Mouse (Mus musculus) granulocyte monocyte progenitor cell, adult 5-6 weeks (primary cell): ENCODE data around the gene Sh3d19. TPM values are rescaled to one million over a fixed set of nuclear protein-coding genes. Genes with fewer than 3 reads are reported as not detected.

Experiments
- ATAC-seq: replicated peaks from 2 replicates; pipeline ENCODE4 v1.8.0; 2016; ENCODE audit warnings: mild to moderate bottlenecking, moderate TSS enrichment, inconsistent platforms; ENCODE audit not compliant: poor library complexity, severe bottlenecking
- total RNA-seq, 2 experiments: library from RNA; stranded (forward) in 1 of 2; stranded (reverse) in 1 of 2; fragments of 200-712, 200-1000 nt in 1 of 2; fragments of >200 nt in 1 of 2; fragmentation: Nextera tagmentation in 1 of 2; gene quantifications; 2 replicates each; pipeline ENCODE4 v1.2.3; 2014 to 2017

The Sh3d19 gene
- total RNA-seq, 2 experiments from 2014 or later: 4.2 to 10.6 TPM

- ATAC-seq: no peak
Measured at GRCm38 (mm10) chr3:86024065-86024795, 53.3 kb downstream of the Sh3d19 start.

DNA sequence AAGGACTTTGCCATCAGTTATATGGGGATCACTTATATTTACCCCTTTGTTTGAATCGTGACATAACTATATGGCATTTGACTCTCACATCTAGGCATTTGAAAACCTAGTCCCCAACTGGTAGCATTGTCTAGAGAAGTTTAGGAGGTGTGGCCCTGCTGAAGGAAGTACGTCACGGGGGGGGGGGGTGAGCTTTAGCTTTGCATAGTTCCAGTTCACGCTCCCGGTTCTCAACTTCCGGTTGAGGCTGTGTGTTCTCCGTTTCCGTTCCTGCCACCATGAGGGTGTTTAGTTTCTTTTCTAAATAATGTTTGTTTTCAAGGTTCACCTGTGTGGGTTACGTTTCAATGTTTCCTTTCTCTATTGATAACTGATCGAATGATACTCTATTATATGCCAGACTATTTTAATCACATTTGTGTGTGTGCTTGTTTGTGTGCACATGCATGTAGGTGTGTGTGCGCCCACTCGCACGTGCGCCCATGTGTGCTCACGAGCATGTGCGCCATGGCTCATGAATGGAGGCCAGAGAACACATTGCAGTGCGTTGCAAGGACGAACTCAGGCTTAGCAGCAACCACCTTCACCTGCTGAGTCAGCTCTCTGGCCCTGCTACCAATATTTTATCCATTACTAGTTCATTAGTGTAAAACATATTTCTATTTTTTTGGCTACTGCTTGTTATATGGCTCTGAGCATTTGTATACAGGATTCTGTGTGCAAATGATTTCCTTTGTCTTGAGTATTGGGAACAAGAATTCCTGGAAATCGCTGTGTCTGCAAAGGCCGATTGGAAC, 54.6 kb downstream of the Sh3d19 start:
- no peak for ATAC-seq

DNA sequence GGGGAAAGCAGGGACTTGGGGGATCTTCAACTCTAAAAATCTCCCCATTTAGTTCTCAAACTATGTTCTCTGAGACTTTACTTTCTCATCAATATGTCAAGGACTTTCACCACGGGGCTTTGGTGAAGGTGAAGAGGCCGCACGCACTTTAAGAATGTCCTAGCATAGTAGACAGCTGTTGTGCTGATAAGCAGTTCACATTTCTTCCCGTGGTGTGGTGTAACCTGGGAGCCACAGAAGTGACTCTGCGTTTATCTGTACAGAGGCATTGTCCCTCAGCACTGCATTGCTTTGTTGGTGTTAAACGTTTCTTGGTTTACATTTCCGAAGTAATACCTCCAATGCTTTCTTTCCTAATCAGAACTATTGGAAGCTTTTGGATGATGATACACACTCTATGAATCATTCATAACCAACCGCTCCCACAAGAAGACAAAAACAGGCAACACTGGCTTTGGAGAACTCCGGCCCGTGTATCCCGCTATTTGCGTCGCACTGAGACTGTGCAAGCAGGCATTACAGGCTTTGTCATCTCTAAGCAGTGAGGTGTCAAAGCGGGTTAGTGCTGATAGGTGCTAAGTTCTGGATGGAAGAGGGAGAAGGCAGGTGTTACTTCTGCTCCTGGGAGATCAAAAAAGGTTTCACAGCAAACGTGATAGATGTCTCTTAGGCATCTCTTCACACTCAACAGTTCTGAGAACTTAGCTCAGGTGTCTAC, 57.9 kb downstream of the Sh3d19 start:
- no peak for ATAC-seq

DNA sequence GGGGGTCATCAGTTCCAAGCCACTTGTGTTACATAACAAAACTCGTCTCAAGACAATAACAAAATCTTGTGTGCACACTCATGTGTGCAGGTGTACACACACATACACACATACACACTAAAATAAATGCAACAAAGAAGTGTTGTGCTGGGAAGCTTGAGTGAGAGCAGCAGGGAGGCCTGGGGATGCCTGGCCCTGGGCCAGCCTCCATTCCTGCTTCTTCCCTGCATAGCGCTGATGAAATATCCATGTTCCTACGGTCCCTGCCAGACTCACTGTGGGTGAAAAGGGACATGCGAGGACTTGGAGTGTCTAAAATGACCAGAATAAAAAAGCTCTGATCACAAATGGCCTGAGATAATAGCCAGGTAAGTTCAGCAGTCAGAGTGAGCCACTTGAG, 59.7 kb downstream of the Sh3d19 start:
- ATAC-seq: no peak

- ATAC-seq: no peak
Measured at GRCm38 (mm10) chr3:86033455-86034090, 62.7 kb downstream of the Sh3d19 start.

GRCm38 (mm10) chr3:86037926-86038484, 67.1 kb downstream of the Sh3d19 start:
- ATAC-seq: no peak

GRCm38 (mm10) chr3:86038648-86039047, 67.7 kb downstream of the Sh3d19 start:
- ATAC-seq: no peak

GRCm38 (mm10) chr3:86040286-86041201, 69.6 kb downstream of the Sh3d19 start:
- no peak for ATAC-seq

DNA sequence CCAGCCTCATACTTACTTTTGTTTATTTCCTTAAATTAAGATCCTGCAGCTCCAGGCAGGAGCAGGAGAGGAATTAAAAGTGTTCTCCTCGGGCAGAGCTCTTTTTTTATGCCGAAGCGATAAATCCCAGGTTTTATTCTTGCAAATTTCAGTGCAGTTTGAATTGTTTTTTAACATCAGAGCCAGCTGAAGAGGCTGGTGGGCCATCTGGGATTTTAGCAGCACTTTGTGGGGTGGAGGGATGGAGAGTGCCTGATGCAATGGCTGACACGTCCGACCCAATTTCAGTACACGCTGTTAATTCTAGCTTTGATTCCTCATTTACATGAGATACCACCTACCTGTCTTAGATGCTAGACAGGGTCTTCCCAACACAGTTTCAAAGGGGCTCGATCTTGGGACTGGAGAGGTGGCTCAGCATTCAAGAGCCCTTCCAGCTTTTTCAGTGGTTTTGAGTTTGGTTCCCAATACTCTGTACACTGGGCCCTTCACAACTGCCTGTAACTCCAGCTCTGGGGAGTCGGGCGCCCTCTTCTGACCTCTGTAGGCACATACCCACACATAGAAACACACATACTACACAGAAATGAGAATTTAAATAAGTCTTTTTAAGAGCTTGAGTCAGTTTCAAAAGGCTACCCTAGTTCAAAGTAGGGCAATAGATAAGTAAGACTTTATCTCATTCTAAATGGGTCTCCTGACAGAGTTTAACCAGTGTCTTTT, 76.9 kb downstream of the Sh3d19 start:
- ATAC-seq: no peak

DNA sequence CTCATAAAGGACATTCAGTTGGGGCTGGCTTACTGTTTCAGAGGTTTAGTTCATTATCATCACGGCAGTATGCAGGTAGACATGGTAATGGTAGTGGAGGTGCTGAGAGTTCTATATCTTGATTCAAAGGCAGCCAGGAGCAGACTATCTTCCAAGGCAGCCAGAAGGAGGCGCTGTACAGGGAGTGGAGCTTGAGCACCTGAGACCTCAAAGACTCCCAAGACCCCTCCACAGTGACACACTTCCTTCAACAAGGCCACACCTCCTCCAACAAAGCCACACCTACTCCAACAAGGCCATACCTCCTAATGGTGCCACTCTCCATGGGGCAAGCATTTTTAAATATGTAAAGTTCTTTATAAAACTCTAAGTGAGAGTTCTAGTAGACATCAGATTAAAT, 78.1 kb downstream of the Sh3d19 start:
- ATAC-seq: no peak

DNA sequence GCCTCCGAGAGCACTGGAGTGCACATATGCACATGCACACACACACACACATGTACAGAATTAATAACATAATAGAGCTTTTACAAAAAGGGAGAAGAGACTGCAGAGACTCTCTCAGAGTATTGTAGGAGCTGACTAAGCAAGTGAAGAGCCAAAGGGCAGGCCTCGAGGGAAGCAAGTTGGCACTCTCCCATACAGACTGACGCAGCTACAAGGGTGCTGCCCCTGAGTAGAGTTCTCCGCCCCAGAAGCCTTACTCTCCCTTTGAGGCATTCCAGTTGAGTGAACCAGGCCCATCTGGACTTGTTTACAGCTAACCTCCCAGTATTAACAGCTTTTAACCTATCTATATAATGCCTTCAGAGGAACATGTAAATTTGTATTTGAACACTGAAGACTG, 85.8 kb downstream of the Sh3d19 start:
- ATAC-seq: no peak

DNA sequence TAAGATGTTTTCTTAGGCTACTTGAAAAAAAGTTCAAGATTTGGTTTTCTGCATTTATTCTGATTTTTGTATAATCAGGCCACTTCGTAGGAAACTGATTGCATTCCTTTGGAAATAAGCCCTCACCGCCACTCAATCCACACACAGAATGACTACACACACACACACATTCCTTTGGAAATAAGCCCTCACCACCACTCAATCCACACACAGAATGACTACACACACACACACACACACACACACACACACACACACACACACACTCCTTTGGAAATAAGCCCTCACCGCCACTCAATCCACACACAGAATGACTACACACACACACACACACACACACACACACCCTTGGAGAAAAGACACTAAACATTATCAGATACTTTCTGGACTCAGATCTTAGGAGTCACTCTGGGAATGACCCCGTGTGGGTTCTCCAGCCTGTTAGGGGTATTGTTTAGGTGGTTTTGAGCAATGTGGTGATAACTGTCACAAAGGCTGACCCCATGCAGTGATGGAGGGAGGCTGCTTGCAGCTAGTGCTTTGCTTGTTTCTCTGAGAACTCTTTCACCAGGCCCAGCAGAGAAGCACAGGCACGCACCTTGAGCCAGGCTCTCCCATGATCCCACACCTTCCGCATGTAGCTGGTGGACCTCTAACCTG, 86.7 kb downstream of the Sh3d19 start:
- ATAC-seq: no peak

GRCm38 (mm10) chr3:86069646-86070250, 98.8 kb downstream of the Sh3d19 start:
- peak; percentile 33 for ATAC-seq

DNA sequence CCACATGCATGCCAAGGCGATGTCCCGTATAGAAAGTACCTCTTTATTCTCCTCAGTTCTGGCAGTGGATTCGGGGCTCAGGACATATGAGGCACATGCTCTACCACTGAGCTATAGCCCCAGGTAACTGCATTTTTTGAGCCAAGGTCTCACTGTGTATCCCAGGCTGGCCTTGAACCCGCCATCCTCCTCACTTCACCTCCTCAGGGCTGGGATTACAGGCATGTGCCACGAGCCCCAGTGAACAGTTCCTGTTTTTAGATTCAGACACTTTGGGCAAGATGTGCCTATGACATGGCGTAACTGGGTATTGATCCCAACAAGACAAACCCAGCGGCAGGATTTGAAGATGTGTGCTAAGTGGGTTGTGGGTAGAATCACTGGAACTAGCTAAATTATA, 99.9 kb downstream of the Sh3d19 start:
- ATAC-seq: peak; percentile 61; the same call in 1 of the 2 replicates

- ATAC-seq: no peak
Measured at GRCm38 (mm10) chr3:86072066-86072465, 101.2 kb downstream of the Sh3d19 start.

GRCm38 (mm10) chr3:86072889-86073288, 102.0 kb downstream of the Sh3d19 start:
- no peak for ATAC-seq

GRCm38 (mm10) chr3:86075593-86075992, 104.7 kb downstream of the Sh3d19 start:
- ATAC-seq: no peak
